Mouse (Mus musculus) hematopoietic multipotent progenitor cell, adult 10-12 weeks (in vitro differentiated cells): ENCODE measurements around the gene H2-Oa. TPM values are rescaled to one million over a fixed set of nuclear protein-coding genes. Genes with fewer than 3 reads are reported as not detected.

Source experiments
- polyA plus RNA-seq: library from polyadenylated mRNA; stranded (reverse); fragments of >175 nt; gene quantifications from 2 replicates; pipeline ENCODE4 v1.2.3, GENCODE M21; 2012; ENCODE audit warnings: low replicate concordance

Gene H2-Oa
- 55.1 and 259 TPM in 2 replicates for polyA plus RNA-seq

GRCm38 (mm10) chr17:34092197-34092875, at the start of gene H2-Oa:
Gene H2-Oa (plus strand): TSS chr17:34092340.

DNA sequence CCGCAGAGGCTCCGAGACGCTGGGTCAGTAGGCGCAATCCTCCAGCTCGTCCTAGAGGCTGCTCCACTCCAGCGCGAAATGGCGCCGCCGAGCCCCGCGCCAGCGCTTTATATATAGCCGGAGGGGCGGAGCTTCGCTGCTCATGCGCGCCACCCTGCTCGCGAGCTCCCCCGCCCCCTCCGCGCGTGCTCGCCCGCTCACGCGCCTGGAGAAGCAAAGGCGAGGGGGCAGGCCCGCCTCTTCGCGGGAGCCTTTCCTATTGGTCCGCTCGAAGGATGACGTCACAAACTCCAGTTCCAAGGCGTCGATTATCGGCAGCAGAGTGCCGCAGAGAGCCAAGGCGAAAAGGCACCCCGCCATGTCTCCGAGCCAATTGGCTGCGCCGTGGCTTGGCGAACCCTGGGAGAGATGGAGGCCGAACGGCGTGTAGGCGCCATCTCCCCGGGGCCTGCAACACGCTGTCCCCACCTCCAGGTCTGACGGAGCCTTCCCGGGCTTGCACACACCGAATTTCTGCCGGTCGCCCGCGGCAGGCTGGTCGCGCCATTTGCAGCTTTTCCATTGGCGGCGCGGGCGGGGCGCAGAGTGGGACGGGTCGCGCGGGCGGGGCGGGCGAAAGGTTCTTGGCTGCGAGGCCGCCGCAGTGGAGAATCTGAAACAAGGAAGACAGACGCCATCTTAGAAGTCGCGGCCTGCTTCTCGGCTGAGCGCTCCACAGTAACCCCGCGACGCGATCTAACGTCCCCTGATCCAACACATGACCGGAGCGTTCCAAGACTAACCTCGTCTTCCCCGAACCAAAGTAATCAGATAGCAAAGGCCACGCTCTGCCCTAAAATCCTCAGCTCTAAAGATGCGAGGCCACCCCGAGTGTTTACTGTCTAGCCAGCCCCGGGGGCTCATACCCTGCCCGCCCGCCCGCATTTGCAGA, 27.4 kb downstream of the H2-Oa start, which contains the start of gene H2-DMa:
Gene H2-DMa, plus strand, starts transcription at position 293 of the 931 bp plus-strand sequence.

DNA sequence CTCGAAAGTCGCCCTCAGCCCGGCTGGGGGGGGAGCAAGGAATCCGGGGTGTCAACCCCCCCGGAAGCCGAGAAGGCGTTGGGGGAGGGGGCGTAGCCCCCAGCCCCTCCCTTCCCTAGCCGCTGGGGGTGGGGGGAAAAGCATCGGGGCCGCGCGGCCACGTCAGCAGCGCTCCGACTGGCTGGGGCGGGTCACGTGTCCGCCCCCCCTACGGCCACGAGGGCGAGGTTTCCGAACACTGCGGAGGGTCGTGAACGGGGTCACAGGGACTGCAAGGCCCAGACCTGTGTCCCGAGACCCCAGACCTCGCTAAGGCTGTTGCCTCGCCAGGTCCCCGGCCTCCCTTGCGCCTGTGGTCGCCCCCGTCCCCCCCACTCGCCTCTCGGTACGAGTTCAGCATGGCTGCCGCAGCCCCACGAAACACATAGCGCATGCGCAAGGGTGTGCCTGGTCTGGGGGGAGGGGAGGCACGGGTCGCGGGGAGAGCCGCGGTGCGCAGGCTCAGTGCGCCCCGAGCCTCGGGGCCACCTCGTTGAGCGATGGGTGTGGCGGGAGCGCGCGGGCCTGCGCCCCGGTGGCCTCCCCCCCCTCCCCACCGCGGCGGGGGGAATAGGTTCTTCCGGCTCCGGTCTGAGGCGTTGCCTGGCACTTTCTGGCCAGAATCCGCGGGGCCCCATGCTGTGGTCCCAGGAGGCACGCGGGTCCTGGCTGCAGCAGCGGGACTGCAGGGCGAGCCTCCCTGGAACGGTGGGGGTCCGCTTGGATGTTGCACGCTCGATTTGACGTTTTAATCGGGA, 30.2 kb downstream of the H2-Oa start, which contains the start of gene Brd2:
Gene Brd2, minus strand, starts transcription at position 447 of the 797 bp plus-strand sequence.

GRCm38 (mm10) chr17:34143033-34143432, 50.9 kb downstream of the H2-Oa start, which contains the start of gene H2-DMb2:
Gene H2-DMb2 (plus strand): TSS chr17:34143307.

Other genes starting within 250 kb of the H2-Oa start
- 7.4 and 13.7 TPM in 2 replicates for gene Cd320, start 249.2 kb upstream of the H2-Oa start, polyA plus RNA-seq
- not detected in 2 replicates for gene Gm7029, start 218.5 kb upstream of the H2-Oa start, polyA plus RNA-seq
- 8.0 and 16.7 TPM in 2 replicates for gene Kifc1, start 201.7 kb upstream of the H2-Oa start, polyA plus RNA-seq
- gene Platr17, start 187.2 kb upstream of the H2-Oa start, polyA plus RNA-seq = not detected in 2 replicates
- 44.3 and 55.2 TPM in 2 replicates for gene Daxx, start 182.9 kb upstream of the H2-Oa start, polyA plus RNA-seq
- gene Tapbp, start 176.4 kb upstream of the H2-Oa start, polyA plus RNA-seq = 1,240 and 2,267 TPM in 2 replicates
- gene Zbtb22, start 176.4 kb upstream of the H2-Oa start, polyA plus RNA-seq = 63.9 and 83.1 TPM in 2 replicates
- gene Rgl2, start 162.8 kb upstream of the H2-Oa start, polyA plus RNA-seq = 344 and 699 TPM in 2 replicates
- 74.4 and 96.8 TPM in 2 replicates for gene Pfdn6, start 152.0 kb upstream of the H2-Oa start, polyA plus RNA-seq
- gene Wdr46, start 151.7 kb upstream of the H2-Oa start, polyA plus RNA-seq = 59.7 and 181 TPM in 2 replicates
- 33.9 and 69.4 TPM in 2 replicates for gene B3galt4, start 140.9 kb upstream of the H2-Oa start, polyA plus RNA-seq
- 65.1 and 130 TPM in 2 replicates for gene Vps52, start 136.5 kb upstream of the H2-Oa start, polyA plus RNA-seq
- 30.7 and 202 TPM in 2 replicates for gene Rps18, start 136.3 kb upstream of the H2-Oa start, polyA plus RNA-seq
- gene H2-K1, start 92.0 kb upstream of the H2-Oa start, polyA plus RNA-seq = 1,004 and 3,373 TPM in 2 replicates
- 49.6 and 111 TPM in 2 replicates for gene Ring1, start 67.7 kb upstream of the H2-Oa start, polyA plus RNA-seq
- gene H2-Ke6, start 64.3 kb upstream of the H2-Oa start, polyA plus RNA-seq = 67.5 and 266 TPM in 2 replicates
- 46.1 and 74.3 TPM in 2 replicates for gene Slc39a7, start 60.7 kb upstream of the H2-Oa start, polyA plus RNA-seq
- gene Rxrb, start 60.5 kb upstream of the H2-Oa start, polyA plus RNA-seq = 155 and 353 TPM in 2 replicates
- gene Col11a2, start 52.9 kb upstream of the H2-Oa start, polyA plus RNA-seq = 14.4 and 54.0 TPM in 2 replicates
- 140 and 479 TPM in 2 replicates for gene H2-DMa, start 27.2 kb downstream of the H2-Oa start, polyA plus RNA-seq
- gene Brd2, start 30.3 kb downstream of the H2-Oa start, polyA plus RNA-seq = 377 and 424 TPM in 2 replicates
- 454 and 462 TPM in 2 replicates for gene H2-DMb2, start 51.0 kb downstream of the H2-Oa start, polyA plus RNA-seq
- 22.9 and 41.1 TPM in 2 replicates for gene H2-DMb1, start 60.7 kb downstream of the H2-Oa start, polyA plus RNA-seq
- 74.5 and 112 TPM in 2 replicates for gene Tap1, start 95.2 kb downstream of the H2-Oa start, polyA plus RNA-seq
- 85.6 and 98.9 TPM in 2 replicates for gene Psmb9, start 95.4 kb downstream of the H2-Oa start, polyA plus RNA-seq
- gene Psmb8, start 105.4 kb downstream of the H2-Oa start, polyA plus RNA-seq = 348 and 445 TPM in 2 replicates
- 148 and 211 TPM in 2 replicates for gene Tap2, start 111.2 kb downstream of the H2-Oa start, polyA plus RNA-seq
- 44.0 and 80.9 TPM in 2 replicates for gene H2-Ob, start 146.6 kb downstream of the H2-Oa start, polyA plus RNA-seq
- gene H2-Ab1, start 165.3 kb downstream of the H2-Oa start, polyA plus RNA-seq = 1,724 and 6,143 TPM in 2 replicates
- gene H2-Aa, start 195.5 kb downstream of the H2-Oa start, polyA plus RNA-seq = 100 and 954 TPM in 2 replicates
- 222 and 457 TPM in 2 replicates for gene H2-Eb1, start 213.5 kb downstream of the H2-Oa start, polyA plus RNA-seq
- 0.24 and 0.89 TPM in 2 replicates for gene H2-Eb2, start 233.3 kb downstream of the H2-Oa start, polyA plus RNA-seq